Mouse (Mus musculus) liver, embryonic 14.5 days (tissue): ENCODE measurements around the gene Pax4.

ENCODE experiments used
- CTCF ChIP-seq: IDR thresholded peaks from 2 replicates; pipeline ENCODE4 v1.5.1; 2016; ENCODE audit warnings: antibody characterized with exemption, low read depth, control low read depth
- EP300 ChIP-seq: IDR thresholded peaks from 2 replicates; pipeline ENCODE4 v1.6.1; 2016; ENCODE audit warnings: antibody characterized with exemption, low read depth

DNA sequence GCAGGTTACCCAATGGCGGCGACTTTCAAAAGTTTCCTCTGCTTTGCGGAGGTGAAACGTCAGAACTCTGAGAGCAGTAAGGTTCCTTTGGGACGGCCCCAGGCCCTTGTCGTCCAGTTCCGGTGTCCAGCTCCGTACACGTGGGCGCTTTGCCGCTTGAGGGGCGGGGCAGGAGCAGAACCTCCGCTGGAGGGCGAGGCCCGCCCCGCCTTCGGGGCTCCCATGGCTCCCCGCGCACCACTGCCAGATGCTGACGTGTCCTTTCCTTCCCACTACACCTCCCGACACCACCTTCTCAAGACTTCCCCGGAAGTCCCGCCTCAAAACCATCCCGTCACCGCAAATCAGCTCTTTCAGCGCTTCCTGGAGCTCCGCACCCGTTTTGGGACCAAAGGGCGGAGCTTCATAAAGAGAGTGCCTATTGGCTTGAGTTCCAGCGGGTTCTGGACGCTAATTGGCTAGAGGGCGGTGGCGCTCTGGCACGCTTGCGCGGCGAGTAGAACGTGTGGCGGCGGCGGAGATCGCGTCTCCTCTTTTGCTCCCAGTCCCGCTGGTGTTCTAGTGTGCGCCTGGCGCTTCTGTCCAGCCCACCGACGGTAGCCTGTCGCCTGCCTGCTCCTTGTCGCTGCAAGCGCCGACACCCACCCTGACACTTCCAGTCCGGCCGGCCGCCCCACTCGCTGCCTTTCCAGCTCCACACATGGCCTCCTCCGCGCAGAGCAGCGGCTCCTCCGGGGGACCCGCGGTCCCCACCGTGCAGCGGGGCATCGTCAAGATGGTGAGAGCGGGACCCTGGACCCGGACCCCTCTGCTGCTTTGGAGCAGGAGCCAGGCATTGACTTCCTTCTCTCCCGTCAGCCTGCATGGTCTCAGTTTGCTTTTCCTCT lies 31.0 kb upstream of the Pax4 start:
- peak; percentile 34 for TF ChIP-seq CTCF
- no peak for TF ChIP-seq EP300
